Mouse (Mus musculus): ENCODE data around the gene Tsc22d4.
"Not testable (repeated sequence)": the region's sequence is repeated elsewhere in the genome, so short reads cannot be mapped to it uniquely, and the experiment has no call there.

Tsc22d4 gene

DNA sequence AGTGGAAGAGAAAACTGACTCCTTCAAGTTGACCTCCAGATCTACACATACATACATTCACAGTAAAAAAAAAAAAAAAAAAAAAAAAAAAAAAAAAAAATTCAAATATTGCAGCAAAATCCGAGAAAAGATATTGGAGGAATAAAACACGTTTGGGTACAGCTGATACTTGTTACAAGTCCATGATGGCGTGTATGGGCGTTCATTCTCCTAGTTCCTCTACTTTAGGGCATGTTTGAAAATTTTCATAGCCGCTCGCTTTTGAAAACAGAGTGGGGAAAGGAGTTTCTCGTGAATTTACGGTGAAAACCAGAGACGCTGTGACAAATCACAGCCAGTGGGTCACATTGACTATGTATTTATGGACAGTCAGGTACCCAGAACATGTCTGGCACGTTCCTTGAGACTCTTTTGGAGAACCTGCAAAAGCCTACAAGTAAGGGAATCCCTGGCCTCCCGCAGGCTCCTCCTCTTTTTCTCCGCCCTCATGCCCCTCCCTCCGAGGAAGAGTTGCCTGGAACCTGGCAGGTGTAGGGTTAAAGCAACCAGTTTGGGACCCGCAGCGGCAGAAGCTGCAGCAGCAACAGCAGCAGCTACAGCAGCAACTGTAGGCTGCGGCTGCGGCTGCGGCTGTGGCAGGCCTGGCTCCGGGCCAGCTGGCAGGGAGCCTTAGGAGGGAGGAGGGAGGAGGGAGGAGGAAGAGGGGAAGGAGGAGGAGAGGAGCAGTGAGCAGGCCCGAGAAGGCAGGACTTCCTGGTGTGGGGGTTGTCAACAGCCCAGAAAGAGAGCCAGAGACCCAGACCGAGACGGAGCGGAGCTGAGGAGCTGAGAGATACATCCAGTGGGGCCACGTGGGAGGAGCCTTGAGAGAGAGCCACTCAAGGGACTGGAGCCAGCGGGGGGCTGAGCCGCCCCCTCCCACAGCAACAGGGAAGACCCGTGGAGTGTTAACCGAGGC lies at the start of gene Tsc22d4:
TSS of gene Tsc22d4 (plus strand) at position 517 of the 958 bp plus-strand sequence.
- peak; percentile 70 for ATAC-seq (ENCODE audit: low TSS enrichment)

GRCm38 (mm10) chr5:137695930-137696329 lies 49.6 kb upstream of the Tsc22d4 start:
- ATAC-seq (ENCODE audit: low TSS enrichment): no peak

DNA sequence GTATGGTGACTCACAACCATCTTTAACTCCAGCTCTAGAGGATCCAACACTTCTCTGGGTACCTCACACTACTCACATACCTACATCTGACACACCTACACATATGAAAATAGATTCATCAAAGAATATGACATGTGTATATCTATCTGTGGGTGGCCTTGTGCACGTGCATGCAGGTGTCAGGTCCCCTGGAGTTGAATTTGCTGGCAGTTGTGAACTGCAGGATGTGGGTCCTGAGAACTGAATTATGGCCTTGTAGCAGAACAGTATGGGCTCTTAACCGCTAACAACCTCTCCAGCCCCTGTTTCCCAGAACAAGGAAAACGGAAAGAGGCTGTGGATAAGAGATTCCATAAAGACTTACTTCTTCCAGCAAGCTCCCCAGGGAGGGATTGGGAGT lies 46.5 kb upstream of the Tsc22d4 start:
- ATAC-seq (ENCODE audit: low TSS enrichment): no peak

DNA sequence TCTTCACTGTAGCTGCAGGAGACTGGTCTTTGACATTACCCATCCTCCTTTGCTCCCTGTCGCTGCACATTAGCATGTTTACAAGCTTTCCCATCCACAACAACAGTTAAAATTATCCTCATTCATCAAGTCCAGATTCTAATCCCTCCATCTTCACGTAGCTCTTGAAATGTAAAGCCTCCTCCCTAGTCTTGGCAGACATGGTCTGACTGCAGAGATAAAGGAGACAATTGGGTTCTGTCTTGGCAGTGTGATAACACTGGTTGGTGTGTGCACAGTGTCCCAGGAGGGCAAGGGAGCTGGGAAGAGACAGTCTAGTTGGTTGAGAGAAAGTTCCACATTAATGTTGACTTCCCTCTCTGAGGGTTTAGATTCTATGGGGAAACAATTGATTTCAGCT lies 45.7 kb upstream of the Tsc22d4 start:
- ATAC-seq (ENCODE audit: low TSS enrichment): no peak

GRCm38 (mm10) chr5:137705242-137705641 lies 40.3 kb upstream of the Tsc22d4 start:
- ATAC-seq (ENCODE audit: low TSS enrichment): no peak

DNA sequence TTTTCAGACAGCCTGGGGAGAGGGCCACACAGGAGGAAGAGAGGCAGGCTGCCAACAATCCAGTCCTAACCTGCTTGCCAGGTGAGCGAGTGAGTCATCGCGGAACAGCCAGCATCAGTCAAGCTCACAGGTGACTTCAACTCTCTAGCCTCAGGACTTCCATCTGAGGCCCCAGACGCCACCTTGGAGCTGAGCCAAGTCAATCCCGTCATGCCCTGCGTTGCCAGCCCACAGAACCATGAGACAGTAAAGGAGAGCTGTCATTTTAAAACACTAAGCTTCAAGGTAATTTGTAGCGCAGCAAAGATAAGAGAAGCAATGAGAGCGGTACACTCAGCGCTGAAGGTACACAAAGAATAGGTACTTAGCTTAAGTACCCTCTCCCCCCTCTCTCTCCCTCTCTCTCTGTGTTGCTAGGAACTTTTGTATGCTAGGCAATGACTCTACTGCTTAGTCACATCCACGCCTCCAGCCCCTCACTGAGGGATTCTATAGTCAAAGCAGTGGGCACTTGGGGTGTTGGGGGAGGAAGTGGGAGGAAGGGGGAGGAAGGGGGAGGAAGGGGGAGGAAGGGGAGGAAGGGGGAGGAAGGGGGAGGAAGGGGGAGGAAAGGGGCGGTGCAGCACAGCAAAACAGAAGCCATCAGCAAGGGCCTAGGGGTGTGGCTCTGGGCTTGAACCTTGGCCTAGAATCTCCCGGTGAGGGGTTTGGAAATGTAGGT lies 38.5 kb upstream of the Tsc22d4 start:
- no peak for ATAC-seq (ENCODE audit: low TSS enrichment)

GRCm38 (mm10) chr5:137713454-137713853 lies 32.1 kb upstream of the Tsc22d4 start:
- no peak for ATAC-seq (ENCODE audit: low TSS enrichment)

DNA sequence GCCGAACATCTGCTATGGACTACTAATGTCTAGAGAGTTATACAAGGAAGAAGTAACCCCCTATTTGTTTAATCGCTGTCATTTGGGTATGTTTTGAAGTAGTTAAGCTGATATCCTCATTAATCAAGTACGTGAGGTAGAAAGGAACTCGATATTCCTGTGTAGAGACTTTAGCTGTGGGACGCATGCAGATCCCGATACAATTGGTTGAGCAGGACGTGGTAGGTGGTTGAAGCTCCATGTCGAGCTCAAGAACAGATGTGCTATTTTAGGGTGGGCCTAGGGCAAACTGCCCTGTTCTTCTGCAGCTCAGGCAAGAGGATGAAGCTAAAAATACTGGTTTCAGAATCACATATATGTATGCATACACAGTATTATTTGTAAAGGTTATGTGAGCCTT lies 29.8 kb upstream of the Tsc22d4 start:
- ATAC-seq (ENCODE audit: low TSS enrichment): no peak

- ATAC-seq (ENCODE audit: low TSS enrichment): no peak
Observed at GRCm38 (mm10) chr5:137718020-137718790, 27.3 kb upstream of the Tsc22d4 start.

- ATAC-seq (ENCODE audit: low TSS enrichment): no peak
Observed at GRCm38 (mm10) chr5:137719088-137719487, 26.4 kb upstream of the Tsc22d4 start.

DNA sequence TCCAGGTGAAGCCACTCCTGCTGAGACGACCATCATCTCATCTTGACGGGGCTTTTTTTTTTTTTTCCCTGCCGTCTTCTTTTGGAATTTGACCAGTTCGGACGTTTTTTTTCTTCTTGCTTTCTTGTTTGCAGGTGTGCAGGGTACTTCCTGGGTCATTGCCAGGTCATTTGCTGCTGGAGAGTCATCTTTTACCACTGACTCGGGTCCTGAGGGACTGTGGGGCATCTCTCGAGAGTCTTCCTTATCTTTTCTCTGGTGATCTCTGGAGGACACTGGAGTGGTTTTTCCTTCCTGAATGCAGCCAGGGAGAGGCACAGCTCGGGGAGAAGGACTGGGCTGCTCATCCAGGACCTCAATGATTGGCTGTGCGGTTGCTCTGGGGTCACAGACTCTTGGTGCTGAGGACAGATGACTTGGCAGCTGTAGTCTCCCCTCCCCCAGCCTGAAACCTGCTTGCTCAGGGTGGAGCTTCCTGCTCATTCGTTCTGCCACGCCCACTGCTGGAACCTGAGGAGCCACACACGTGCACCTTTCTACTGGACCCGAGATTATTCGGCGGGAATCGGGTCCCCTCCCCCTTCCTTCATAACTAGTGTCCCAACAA lies 24.9 kb upstream of the Tsc22d4 start:
- not testable (repeated sequence) for ATAC-seq (ENCODE audit: low TSS enrichment)

GRCm38 (mm10) chr5:137723840-137724239 lies 21.7 kb upstream of the Tsc22d4 start:
- no peak for ATAC-seq (ENCODE audit: low TSS enrichment)

GRCm38 (mm10) chr5:137726767-137727166 lies 18.8 kb upstream of the Tsc22d4 start:
- ATAC-seq (ENCODE audit: low TSS enrichment): no peak

- no peak for ATAC-seq (ENCODE audit: low TSS enrichment)
Observed at GRCm38 (mm10) chr5:137733638-137734288, 11.8 kb upstream of the Tsc22d4 start.

- peak; percentile 92 for ATAC-seq (ENCODE audit: low TSS enrichment)
Observed at GRCm38 (mm10) chr5:137734289-137735061, 11.1 kb upstream of the Tsc22d4 start.

DNA sequence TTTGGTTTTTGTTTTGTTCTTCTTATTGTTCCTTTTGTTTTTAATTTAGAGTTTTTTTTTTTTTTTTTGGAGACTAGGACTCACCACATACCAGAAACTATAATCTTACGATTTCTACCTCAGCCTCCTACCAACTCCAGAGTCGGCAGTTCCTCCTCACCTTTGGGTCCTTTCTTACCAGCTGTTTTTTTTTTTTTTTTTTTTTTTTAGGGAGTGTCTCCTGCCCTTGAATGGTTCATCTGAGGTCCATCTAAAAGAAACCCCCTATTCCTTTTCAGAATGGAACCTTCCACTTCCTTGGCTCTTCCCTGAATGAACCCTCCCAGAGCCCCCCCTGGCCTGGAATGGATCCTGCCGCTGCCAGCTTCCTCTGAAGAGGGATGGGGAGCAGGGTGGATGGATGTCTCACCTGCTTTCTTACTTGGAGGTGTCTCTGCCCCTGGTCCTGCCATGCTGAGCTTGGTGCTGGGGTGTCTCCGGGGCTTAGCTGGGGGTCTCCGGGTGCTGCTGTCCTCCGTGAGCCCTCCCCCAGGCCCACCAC lies 8.1 kb upstream of the Tsc22d4 start:
- no peak for ATAC-seq (ENCODE audit: low TSS enrichment)

GRCm38 (mm10) chr5:137738516-137738915 lies 7.0 kb upstream of the Tsc22d4 start:
- no peak for ATAC-seq (ENCODE audit: low TSS enrichment)

GRCm38 (mm10) chr5:137739471-137739870 lies 6.1 kb upstream of the Tsc22d4 start:
- no peak for ATAC-seq (ENCODE audit: low TSS enrichment)

DNA sequence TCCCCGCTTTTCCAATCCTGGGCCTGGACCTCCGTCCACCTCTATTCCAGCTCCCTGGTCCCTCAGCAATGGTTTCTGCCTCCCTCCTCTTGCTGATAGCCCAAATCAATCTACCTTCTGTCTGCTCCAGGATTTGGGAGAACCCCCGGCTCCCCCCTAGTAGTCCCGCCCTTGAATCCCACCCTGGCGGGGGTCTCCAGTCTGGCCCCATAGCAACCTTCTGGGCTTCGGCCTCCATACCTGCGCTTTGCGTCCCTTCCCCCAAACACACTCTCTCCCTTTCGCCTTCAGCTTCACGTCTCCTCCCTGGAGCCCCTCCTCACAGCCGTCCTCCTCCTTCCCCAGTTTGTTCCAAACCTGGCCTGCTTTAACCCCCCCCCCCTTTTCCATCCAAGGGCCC lies 5.0 kb upstream of the Tsc22d4 start:
- ATAC-seq (ENCODE audit: low TSS enrichment): peak; percentile 3; the same call in 1 of the 2 replicates
